Mouse (Mus musculus): Measurements from ENCODE around the gene Fus.
"Not testable (repeated sequence)": the region's sequence is repeated elsewhere in the genome, so short reads cannot be mapped to it uniquely, and the experiment has no call there.

Fus gene

GRCm38 (mm10) chr7:127967004-127967921 is at the start of gene Fus:
Gene Fus, plus strand, starts transcription at chr7:127967457.
- peak; percentile 86 for DNase-seq (ENCODE audit: low spot score)

GRCm38 (mm10) chr7:127918203-127918602 is 49.1 kb upstream of the Fus start:
- no peak for DNase-seq (ENCODE audit: low spot score)

GRCm38 (mm10) chr7:127919290-127919689 is 48.0 kb upstream of the Fus start:
- DNase-seq (ENCODE audit: low spot score), result no peak

- no peak for DNase-seq (ENCODE audit: low spot score)
These were observed 45.7 kb upstream of the Fus start for GRCm38 (mm10) chr7:127921516-127921915.

GRCm38 (mm10) chr7:127922451-127923275 is 44.6 kb upstream of the Fus start:
- DNase-seq (ENCODE audit: low spot score), result no peak

GRCm38 (mm10) chr7:127923714-127924113 is 43.5 kb upstream of the Fus start:
- no peak for DNase-seq (ENCODE audit: low spot score)

GRCm38 (mm10) chr7:127925252-127925651 is 42.0 kb upstream of the Fus start:
- DNase-seq (ENCODE audit: low spot score), result no peak

- DNase-seq (ENCODE audit: low spot score), result no peak
These were observed 41.2 kb upstream of the Fus start for GRCm38 (mm10) chr7:127926066-127926465.

- no peak for DNase-seq (ENCODE audit: low spot score)
These were observed 40.4 kb upstream of the Fus start for GRCm38 (mm10) chr7:127926846-127927245.

- DNase-seq (ENCODE audit: low spot score), result no peak
These were observed 39.5 kb upstream of the Fus start for GRCm38 (mm10) chr7:127927726-127928125.

- no peak for DNase-seq (ENCODE audit: low spot score)
These were observed 38.7 kb upstream of the Fus start for GRCm38 (mm10) chr7:127928596-127928995.

- DNase-seq (ENCODE audit: low spot score), result no peak
These were observed 37.3 kb upstream of the Fus start, which contains the start of gene Prss8 for GRCm38 (mm10) chr7:127929923-127930322. Gene Prss8, minus strand, starts transcription at chr7:127930104.

GRCm38 (mm10) chr7:127930636-127931035 is 36.6 kb upstream of the Fus start:
- DNase-seq (ENCODE audit: low spot score), result no peak

- DNase-seq (ENCODE audit: low spot score), result no peak
These were observed 35.7 kb upstream of the Fus start for GRCm38 (mm10) chr7:127931351-127932135.

GRCm38 (mm10) chr7:127932273-127933031 is 34.8 kb upstream of the Fus start:
- no peak for DNase-seq (ENCODE audit: low spot score)

- no peak for DNase-seq (ENCODE audit: low spot score)
These were observed 33.2 kb upstream of the Fus start for GRCm38 (mm10) chr7:127934075-127934474.

- DNase-seq (ENCODE audit: low spot score), result peak; percentile 77
These were observed 32.1 kb upstream of the Fus start for GRCm38 (mm10) chr7:127935028-127935722.

- DNase-seq (ENCODE audit: low spot score), result no peak
These were observed 31.5 kb upstream of the Fus start for GRCm38 (mm10) chr7:127935748-127936159.

GRCm38 (mm10) chr7:127936216-127936884 is 30.9 kb upstream of the Fus start:
- no peak for DNase-seq (ENCODE audit: low spot score)

GRCm38 (mm10) chr7:127942097-127942496 is 25.2 kb upstream of the Fus start:
- DNase-seq (ENCODE audit: low spot score), result not testable (repeated sequence)
